Mouse (Mus musculus): Measurements from ENCODE around the gene Aftph. TPM values are rescaled to one million over a fixed set of nuclear protein-coding genes. Genes with fewer than 3 reads are reported as not detected.

The Aftph gene
- total RNA-seq, 2 experiments from 2014 or later = 77.2 to 77.3 TPM

GRCm38 (mm10) chr11:20649477-20649876 is 91.9 kb downstream of the Aftph start:
- no peak for DNase-seq (ENCODE audit: extremely low spot score in 1 of 2, low spot score in 1 of 2)

GRCm38 (mm10) chr11:20647902-20648625 is 93.3 kb downstream of the Aftph start:
- no peak for DNase-seq (ENCODE audit: extremely low spot score in 1 of 2, low spot score in 1 of 2)

GRCm38 (mm10) chr11:20646986-20647726 is 94.2 kb downstream of the Aftph start:
- DNase-seq (ENCODE audit: extremely low spot score in 1 of 2, low spot score in 1 of 2) = no peak

GRCm38 (mm10) chr11:20646142-20646541 is 95.2 kb downstream of the Aftph start:
- DNase-seq (ENCODE audit: extremely low spot score in 1 of 2, low spot score in 1 of 2) = no peak

GRCm38 (mm10) chr11:20645521-20645920 is 95.9 kb downstream of the Aftph start:
- DNase-seq (ENCODE audit: extremely low spot score in 1 of 2, low spot score in 1 of 2) = no peak

GRCm38 (mm10) chr11:20644872-20645271 is 96.5 kb downstream of the Aftph start:
- DNase-seq (ENCODE audit: extremely low spot score in 1 of 2, low spot score in 1 of 2) = no peak

GRCm38 (mm10) chr11:20644166-20644565 is 97.2 kb downstream of the Aftph start:
- DNase-seq (ENCODE audit: extremely low spot score in 1 of 2, low spot score in 1 of 2) = no peak

GRCm38 (mm10) chr11:20643161-20643560 is 98.2 kb downstream of the Aftph start:
- no peak for DNase-seq (ENCODE audit: extremely low spot score in 1 of 2, low spot score in 1 of 2)

- no peak for DNase-seq (ENCODE audit: extremely low spot score in 1 of 2, low spot score in 1 of 2)
These were observed 99.1 kb downstream of the Aftph start for GRCm38 (mm10) chr11:20642321-20642720.

- no peak for DNase-seq (ENCODE audit: extremely low spot score in 1 of 2, low spot score in 1 of 2)
These were observed 101.4 kb downstream of the Aftph start for GRCm38 (mm10) chr11:20639918-20640447.

- DNase-seq (ENCODE audit: extremely low spot score in 1 of 2, low spot score in 1 of 2) = peak; percentile 43 to 93
These were observed 102.5 kb downstream of the Aftph start for GRCm38 (mm10) chr11:20638841-20639240.

GRCm38 (mm10) chr11:20637060-20637459 is 104.3 kb downstream of the Aftph start:
- DNase-seq (ENCODE audit: extremely low spot score in 1 of 2, low spot score in 1 of 2) = no peak

GRCm38 (mm10) chr11:20636114-20636513 is 105.3 kb downstream of the Aftph start:
- DNase-seq (ENCODE audit: extremely low spot score in 1 of 2, low spot score in 1 of 2) = no peak

GRCm38 (mm10) chr11:20635646-20636045 is 105.7 kb downstream of the Aftph start:
- no peak for DNase-seq (ENCODE audit: extremely low spot score in 1 of 2, low spot score in 1 of 2)

Other genes starting within 250 kb of the Aftph start
- 10 to 100 TPM; 19.0 to 25.1 TPM for gene Sertad2, start 198.3 kb downstream of the Aftph start, total RNA-seq (2021)
- gene Lgalsl, start 89.5 kb upstream of the Aftph start, total RNA-seq (2021) = 10 to 100 TPM; 70.7 to 80.6 TPM

Measured in layer of hippocampus, postnatal 25 days (tissue).